Comparison of ENCODE assay signal across 12 mouse cellular contexts in the genomic region with DNA sequence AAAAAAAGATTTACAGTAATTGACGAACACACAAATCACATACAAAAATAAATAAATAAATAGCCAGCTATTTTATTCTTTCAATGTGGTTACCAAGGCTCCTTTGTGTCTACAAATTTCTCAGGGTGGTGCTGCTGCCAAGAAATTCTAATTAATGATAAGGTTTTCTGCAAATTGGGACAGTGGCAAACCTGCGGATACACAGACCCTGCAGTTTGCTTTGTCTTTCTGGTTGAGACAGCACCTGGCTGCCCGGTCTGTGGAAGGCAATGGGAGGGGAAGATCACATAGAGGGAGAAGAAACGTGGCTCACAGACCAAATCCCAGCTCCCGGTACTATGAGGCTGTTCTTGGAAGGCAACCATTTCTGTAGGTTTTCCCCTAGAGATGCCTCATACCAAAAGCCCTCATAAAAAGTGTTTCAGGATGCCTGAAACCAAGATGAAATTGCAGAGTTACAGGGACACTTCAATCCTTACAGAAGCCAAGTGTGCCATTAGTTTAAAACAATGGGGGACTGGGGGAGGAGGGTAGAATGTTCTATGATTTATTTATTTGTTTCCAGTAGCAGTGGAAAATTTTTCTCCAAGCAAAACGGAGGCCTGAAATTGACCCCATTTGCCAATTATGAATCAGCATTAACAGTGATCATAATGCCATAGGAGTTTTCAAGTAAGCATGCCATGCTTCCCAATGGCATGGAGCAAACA. TPM values are rescaled to one million over a fixed set of nuclear protein-coding genes. Genes with fewer than 3 reads are reported as not detected.
A peak's percentile ranks its signal among the peaks of the same experiment; 100 is the strongest.
DNase-seq lines count a peak whose midpoint lies in the region; ATAC-seq lines count a peak whose summit lies in the region.
"Had no signal": no experiment of that assay in that cellular context is flagged by ENCODE, and none has a peak within 500 bp of the region (broad histone marks: within the 10 kb centered on the region; RNA-seq: fewer than 3 reads in every experiment).

No protein-coding gene starts in this region.

- 70% methylated on average over 6 of the region's 6 CpGs for WGBS in hindbrain, embryonic 12.5 days
- WGBS in neural tube, embryonic 13.5 days, result 47% methylated on average over 6 of the region's 6 CpGs

- no peak for ATAC-seq in megakaryocyte, adult 5-6 weeks (ENCODE audit: poor library complexity, severe bottlenecking)
- ATAC-seq in hindbrain, embryonic 12.5 days (ENCODE audit: low FRiP score), result no peak
- ATAC-seq in neural tube, embryonic 13.5 days (ENCODE audit: low read depth), result no peak
- ATAC-seq: CD4-positive, CD25-positive, alpha-beta regulatory T cell, adult 4 months had no signal

- H3K4me1 ChIP-seq in megakaryocyte, embryonic 14.5 days, result peaks cover 74% of the 10 kb centered on the region
- H3K4me1 ChIP-seq in hindbrain, embryonic 12.5 days, result peaks cover 45% of the 10 kb centered on the region
- peaks cover 57% of the 10 kb centered on the region for H3K4me1 ChIP-seq in neural tube, embryonic 13.5 days (replicated peaks)

- no peaks in the 10 kb centered on the region for H3K27me3 ChIP-seq in megakaryocyte, embryonic 14.5 days (replicated peaks)
- no peaks in the 10 kb centered on the region for H3K27me3 ChIP-seq in hindbrain, embryonic 12.5 days
- no peaks in the 10 kb centered on the region for H3K27me3 ChIP-seq in neural tube, embryonic 13.5 days
- H3K27me3 ChIP-seq: heart, embryonic 15.5 days had no signal

- H3K9me3 ChIP-seq in megakaryocyte, embryonic 14.5 days, result no peaks in the 10 kb centered on the region
- no peaks in the 10 kb centered on the region for H3K9me3 ChIP-seq in hindbrain, embryonic 12.5 days (replicated peaks)
- H3K9me3 ChIP-seq in neural tube, embryonic 13.5 days, result no peaks in the 10 kb centered on the region
- H3K9me3 ChIP-seq: heart, embryonic 15.5 days had no signal

- peak overlapping the region; percentile 39; the same call in 1 of the 2 replicates for H3K9ac ChIP-seq in hindbrain, embryonic 12.5 days
- peak overlapping the region; percentile 100 for H3K9ac ChIP-seq in neural tube, embryonic 13.5 days
- H3K9ac ChIP-seq: heart, embryonic 15.5 days; liver, embryonic 14.5 days had no signal

- H3K27ac ChIP-seq in hindbrain, embryonic 12.5 days, result peak overlapping the region; percentile 13; the same call in 1 of the 2 replicates
- H3K27ac ChIP-seq in neural tube, embryonic 13.5 days (replicated peaks), result peak overlapping the region; percentile 100
- H3K27ac ChIP-seq: liver, embryonic 14.5 days had no signal

- peak overlapping the region; percentile 67 for H3K4me2 ChIP-seq in hindbrain, embryonic 12.5 days (replicated peaks)
- peak overlapping the region; percentile 58 for H3K4me2 ChIP-seq in neural tube, embryonic 13.5 days

- peak; percentile 83 for DNase-seq in heart, adult 11 months
- DNase-seq in heart, postnatal 4 days, result no peak
- DNase-seq in embryo, embryonic 9.5 days (ENCODE audit: extremely low spot score), result no peak
- no peak for DNase-seq in gastrocnemius, adult 18-20 months (ENCODE audit: low spot score)
- DNase-seq: thymus, postnatal 4 days had no signal

- H3K36me3 ChIP-seq in megakaryocyte, embryonic 14.5 days (replicated peaks; ENCODE audit: low read length), result peaks cover 48% of the 10 kb centered on the region
- no peaks in the 10 kb centered on the region for H3K36me3 ChIP-seq in hindbrain, embryonic 12.5 days
- H3K36me3 ChIP-seq in neural tube, embryonic 13.5 days, result 0 out of 2 replicates have a peak, but pooled peaks cover 3% of the 10 kb centered on the region
- H3K36me3 ChIP-seq: heart, embryonic 15.5 days had no signal

- peak overlapping the region; percentile 56 for H3K4me3 ChIP-seq in megakaryocyte, embryonic 14.5 days (replicated peaks)
- H3K4me3 ChIP-seq in hindbrain, embryonic 12.5 days, result peak overlapping the region; percentile 71
- H3K4me3 ChIP-seq in neural tube, embryonic 13.5 days, result peak overlapping the region; percentile 62
- H3K4me3 ChIP-seq: heart, embryonic 15.5 days had no signal

RNA-seq across cellular contexts. Expression of a gene that starts 5.2 kb away (rescaled TPM):
- 10 to 100 TPM; 29.4 to 29.6 TPM for total RNA-seq in heart, postnatal 4 days (2021)
- polyA plus RNA-seq in megakaryocyte, embryonic 14.5 days (2012; ENCODE audit: insufficient read depth, low replicate concordance), result 7.9 and 18.5 TPM in 2 replicates
- total RNA-seq in megakaryocyte, adult 5-6 weeks (2015), result 11.9 and 13.6 TPM in 2 replicates
- total RNA-seq in megakaryocyte, adult 5-6 weeks (2017), result 8.3 and 13.0 TPM in 2 replicates
- 53.2 and 53.4 TPM in 2 replicates for polyA plus RNA-seq in hindbrain, embryonic 12.5 days (2016; fragmentation: Nextera tagmentation; extraction: Ambion mirVana)
- polyA plus RNA-seq in neural tube, embryonic 13.5 days (2015; fragmentation: Nextera tagmentation; extraction: Ambion mirVana), result 78.7 and 86.4 TPM in 2 replicates
- 1 to 10 TPM; 5.8 to 8.1 TPM for total RNA-seq in gastrocnemius, adult 18-20 months (2021)
